Mouse (Mus musculus) kidney, postnatal 4 days (tissue): Measurements from ENCODE around the gene Nr6a1.

ENCODE experiments used
- DNase-seq, 2 experiments: peaks; one replicate each; pipeline ENCODE4 v3.0.0; 2021; ENCODE audit warnings: mixed read lengths in 2 of 2

Gene Nr6a1

GRCm38 (mm10) chr2:38927115-38927979 is at the start of gene Nr6a1:
Gene Nr6a1, minus strand, starts transcription at chr2:38927688.
- peak; percentile 84 to 89 for DNase-seq

DNA sequence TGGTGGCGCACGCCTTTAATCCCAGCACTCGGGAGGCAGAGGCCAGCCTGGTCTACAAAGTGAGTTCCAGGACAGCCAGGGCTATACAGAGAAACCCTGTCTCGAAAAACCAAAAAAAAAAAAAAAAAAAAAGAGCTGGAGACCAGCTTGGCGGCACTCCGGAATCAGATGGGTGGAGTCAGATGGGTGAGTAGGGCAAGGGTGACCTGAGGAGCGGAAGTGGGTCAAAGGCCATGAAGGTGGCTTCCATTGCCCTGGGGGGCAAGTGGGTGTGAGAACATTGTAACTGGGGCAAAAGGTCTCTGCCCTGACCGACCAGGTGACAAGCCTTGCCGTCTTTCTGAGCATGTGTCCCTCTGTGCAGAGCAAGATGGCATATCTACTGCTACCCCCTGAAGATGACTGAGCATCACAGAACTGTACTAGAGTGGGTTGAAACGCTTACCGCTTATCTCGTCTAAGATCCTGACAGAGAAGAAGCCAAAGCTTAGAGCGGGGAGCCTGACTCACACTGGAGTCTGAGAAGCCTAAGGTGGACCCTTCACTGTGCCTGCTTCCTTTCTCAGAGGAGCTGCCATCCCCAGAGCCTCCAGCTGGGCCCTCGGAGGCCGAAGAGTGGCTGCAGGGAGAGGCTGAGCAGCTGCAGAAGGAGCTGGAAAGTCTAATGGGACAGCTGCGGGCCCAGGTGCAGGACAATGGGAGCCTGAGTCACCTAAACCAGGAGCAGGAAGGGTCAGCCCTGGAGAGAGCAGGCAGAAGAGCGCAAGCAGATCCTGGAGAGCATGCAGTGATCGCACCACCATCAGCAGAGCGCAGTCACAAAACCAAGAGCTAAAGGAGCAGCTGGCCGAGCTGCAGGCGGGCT is 48.7 kb upstream of the Nr6a1 start:
- no peak for DNase-seq

GRCm38 (mm10) chr2:38975181-38975580 is 47.7 kb upstream of the Nr6a1 start:
- DNase-seq: no peak

DNA sequence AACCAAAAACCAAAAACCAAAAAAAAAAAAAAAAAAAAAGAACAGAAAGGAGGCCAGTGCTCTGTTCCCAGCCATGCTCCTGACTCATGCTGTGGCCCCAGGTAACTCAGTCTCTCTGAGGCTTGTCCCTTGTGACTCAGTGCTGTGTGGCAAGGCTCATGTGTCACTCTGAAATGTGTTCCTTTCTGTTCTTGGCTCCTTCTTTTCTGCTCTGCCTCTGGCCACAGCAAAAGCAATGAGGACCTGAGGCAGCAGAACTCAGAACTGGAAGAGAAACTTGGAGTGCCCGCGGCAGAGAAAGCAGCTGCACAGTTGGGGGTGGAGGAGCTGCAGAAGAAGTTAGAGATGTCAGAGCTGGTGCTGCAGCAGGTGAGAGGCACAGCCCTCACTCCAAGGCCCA is 46.7 kb upstream of the Nr6a1 start:
- no peak for DNase-seq

GRCm38 (mm10) chr2:38973701-38974100 is 46.2 kb upstream of the Nr6a1 start:
- peak; percentile 33 to 49 for DNase-seq

- no peak for DNase-seq
Observed at GRCm38 (mm10) chr2:38973223-38973622, 45.7 kb upstream of the Nr6a1 start.

DNA sequence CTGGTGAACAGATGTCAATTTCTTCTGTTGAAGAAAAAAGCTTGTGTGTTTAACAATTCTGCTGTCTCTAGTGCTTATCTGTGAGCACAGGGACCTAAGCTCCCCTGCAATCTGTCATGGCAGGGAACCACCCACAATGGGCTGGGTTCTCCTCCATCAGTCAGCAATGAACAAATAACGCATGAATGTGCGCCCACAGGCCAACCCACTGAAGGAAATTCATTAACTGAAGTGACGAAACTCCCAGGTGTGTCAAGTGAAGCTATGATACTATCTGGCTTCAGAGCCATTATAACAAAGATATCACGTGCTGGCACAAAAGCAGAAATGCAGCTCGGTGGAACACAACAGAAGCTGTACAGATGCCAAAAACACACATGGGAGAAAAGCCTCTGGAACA is 42.6 kb upstream of the Nr6a1 start:
- DNase-seq: no peak

DNA sequence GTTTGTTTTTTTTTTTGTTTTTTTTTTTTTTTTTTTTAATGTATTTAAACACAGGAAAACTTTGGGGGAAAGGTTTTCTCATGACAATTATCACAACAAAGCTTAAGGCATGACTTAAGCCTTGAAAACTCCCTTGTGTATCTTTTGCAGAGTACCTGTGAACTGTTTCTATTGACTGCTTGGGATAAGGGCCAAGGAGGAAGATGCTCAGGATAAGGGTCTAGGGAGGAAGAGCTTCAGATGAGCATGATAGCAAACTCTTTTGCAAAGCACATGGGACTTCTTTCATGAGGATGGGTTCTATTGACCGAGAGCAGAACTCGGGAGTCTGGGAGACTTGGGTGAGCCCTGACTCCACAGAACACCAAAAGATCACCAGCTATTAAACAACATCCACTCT is 42.2 kb upstream of the Nr6a1 start:
- DNase-seq: no peak

DNA sequence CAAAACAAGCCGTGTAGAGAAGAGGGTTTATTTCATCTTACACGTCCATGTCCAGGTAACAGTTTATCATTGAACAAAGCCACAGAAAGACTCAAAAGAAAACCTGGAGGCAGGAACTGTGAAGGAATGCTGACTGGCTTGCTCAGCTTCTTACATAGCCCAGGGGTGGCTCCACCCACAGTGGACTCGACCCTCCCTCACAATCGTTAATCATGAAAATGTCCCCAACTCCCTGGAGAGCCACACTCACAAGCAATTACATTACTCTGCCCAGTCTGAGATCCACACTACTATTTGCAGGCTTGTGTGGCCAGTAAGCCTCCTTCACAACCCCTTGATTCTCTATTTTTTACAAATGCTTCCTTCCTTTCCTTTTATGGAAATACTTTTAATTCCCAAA is 36.7 kb upstream of the Nr6a1 start:
- DNase-seq: peak; percentile 35 to 51

DNA sequence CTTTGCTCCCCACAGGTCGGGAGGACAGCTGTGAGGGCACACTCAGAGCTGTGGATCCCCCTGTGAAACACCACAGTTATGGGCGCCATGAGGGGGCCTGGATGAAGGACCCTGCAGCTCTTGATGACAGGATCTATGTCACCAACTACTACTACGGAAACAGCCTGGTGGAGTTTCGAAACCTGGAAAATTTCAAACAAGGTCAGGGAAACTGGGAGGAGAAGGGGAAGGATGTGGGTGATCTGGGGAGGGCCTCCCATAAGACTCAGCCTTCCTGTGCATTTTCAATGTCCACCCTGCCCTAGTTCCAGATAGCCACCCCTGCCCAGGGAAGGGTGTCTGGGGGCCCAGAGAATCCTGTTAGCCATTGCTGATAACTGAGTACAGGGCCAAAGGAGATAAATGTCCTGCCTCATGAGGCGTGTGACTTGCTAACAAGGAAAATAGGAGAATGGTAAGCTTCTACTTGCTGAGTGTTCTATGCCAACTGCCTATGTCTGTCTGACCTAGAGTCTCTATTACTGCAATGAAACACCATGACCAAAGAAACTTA is 30.3 kb upstream of the Nr6a1 start:
- no peak for DNase-seq

DNA sequence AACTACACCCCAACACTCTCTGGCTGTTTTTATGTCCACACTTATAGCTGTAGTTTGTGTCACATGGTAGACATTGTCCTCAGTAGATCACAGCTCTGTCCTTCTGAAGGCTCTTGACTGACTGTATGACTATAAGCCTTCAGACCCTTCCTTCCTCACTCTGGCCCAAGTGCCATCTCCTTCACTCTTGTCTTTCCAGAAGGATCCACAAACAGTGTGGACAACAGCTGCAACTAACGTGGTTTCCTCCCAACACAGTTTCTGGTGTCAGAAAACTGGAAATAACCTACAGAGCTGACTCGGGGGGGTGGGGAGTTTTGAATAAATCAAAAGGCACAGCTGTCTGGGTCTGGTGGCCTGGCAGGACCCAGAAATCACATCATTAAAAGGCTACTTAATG is 28.6 kb upstream of the Nr6a1 start:
- no peak for DNase-seq

- DNase-seq: no peak
Observed at GRCm38 (mm10) chr2:38953152-38953883, 25.8 kb upstream of the Nr6a1 start.

DNA sequence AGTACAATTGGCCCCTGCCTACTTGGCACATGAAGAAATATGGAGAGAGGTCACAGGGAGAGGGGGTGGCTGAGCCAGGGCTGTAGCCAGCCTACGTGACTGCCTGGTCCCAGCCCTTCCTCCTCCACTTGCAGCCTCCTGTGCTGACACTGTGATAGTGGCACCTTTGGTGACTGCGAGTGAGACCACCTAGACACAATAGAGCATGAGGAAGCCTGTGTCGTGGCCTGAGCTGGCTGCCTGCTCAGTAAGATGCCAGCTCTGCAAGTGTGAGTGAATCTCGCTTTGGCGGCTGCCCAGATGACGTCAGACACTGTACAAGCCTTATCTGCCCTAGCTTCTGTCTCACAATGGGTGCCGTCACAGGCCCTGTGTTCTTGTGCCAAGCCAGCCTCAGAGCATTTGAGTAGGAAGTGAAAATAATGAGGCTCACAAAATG is 22.8 kb upstream of the Nr6a1 start:
- DNase-seq: peak; percentile 75 to 83

GRCm38 (mm10) chr2:38947566-38947965 is 20.1 kb upstream of the Nr6a1 start:
- DNase-seq: peak; percentile 37 to 65

DNA sequence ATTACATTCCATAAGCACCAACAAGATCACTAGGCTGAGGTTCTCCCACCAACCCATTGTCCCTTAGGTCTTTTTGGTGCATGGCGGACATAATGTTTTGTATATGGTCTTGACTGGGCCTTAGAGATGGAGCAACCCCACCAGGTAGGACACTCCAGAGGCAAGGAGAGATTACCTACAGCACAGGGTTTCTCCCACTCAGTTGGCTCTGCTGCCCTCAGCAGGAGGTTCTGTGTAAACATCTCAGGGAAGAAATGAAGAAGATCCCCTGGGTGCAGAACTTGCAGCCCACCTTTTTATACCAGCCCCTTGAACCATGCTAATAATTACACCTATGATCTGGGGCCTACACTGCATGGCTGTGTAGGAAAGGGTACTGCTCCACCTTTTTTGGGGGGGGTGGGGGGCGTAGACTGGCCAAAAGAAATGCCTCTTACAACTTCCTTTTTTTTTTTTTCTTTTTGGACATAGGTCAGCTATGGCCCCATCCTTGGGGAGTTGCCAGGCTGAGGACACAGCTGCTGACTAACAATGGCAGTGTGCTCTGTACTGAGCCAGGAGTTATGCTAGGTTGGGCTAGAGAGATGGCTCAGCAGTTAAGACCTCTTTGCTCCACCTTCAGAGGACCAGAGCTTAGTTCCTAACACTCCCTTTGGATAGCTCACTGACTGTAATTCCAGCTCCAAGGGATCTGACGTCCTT is 17.1 kb upstream of the Nr6a1 start:
- peak in 1 of 2 experiments; percentile 57 for DNase-seq

- DNase-seq: no peak
Observed at GRCm38 (mm10) chr2:38943977-38944376, 16.5 kb upstream of the Nr6a1 start.

DNA sequence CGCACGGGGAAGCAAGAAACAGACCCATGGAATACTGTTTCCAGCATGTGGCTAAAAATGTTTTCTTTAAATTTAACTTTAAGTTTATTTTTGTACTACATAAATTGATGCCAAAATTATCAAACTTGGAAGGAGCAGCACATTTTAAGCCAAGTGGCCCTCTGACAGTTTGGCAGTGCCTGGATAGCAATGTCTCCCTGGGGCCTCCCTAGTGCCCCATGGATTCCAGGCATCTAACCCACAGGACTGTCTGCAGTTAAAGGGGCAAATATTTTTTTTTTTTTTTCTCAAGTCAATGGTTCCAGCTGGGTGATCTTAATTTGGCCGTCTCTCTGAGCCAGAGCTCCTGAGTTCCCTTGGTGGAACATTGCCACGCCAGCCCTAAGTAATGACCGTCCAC is 15.7 kb upstream of the Nr6a1 start:
- DNase-seq: no peak

DNA sequence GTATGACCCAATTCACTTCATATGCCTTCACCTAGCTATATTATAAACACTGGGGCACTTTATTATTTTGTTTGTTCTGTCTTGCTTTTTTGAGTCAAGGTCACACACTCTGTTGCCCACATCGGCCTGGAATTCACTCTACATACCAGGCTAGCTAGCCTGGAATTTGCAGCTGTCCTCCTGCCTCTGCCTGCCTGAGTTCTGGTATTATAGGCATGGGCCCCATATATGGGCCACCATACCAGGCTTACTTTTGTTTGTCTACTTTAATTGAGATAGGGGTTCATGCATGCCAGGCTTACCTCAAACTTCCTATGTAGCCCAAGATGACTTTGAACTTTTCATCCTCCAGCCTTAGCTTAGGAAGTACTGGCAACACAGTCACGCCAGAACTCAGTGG is 14.4 kb upstream of the Nr6a1 start:
- DNase-seq: no peak

GRCm38 (mm10) chr2:38941426-38941825 is 13.9 kb upstream of the Nr6a1 start:
- DNase-seq: no peak

DNA sequence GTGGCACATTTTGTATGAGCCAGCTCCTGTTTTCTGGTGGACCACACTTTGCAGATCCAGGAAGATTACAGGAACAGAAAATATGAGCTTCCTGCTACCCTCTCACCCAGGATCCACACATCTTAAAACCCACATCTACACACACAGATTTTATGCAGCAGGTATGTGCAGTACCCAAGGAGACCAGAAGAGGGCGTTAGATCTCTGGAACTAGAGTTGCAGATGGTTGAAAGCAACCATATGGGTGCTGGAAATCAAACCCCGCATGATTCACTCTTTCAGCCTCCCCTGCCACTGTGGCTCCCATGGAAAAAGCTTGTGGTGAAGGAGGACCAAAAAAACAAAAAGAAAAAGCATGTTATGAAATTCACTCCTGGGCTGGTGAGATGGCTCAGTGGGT is 11.6 kb upstream of the Nr6a1 start:
- no peak for DNase-seq

GRCm38 (mm10) chr2:38938007-38938406 is 10.5 kb upstream of the Nr6a1 start:
- DNase-seq: no peak

DNA sequence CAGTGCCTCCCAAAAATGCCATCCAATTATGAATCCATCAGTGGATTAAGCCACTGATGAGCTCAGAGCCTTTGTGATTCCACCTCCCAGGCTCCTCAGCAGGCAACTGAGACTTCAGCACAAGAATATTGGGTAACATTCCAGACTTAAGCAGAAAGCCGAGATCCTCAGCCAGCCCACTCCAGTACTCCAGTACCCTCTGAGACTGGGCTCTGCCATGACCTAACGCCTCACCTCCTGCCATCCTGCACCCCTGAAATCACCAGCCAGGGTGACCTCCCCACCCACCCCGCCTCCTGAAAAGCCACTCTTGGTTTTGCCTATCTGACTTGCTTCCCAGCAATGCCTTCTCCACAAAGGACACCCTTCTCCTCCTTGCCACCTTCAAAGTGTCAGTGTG is 9.9 kb upstream of the Nr6a1 start:
- no peak for DNase-seq
